Mouse (Mus musculus): ENCODE measurements at regions not wholly inside any gene's neighbourhood (a gene's known extent, or its start where the extent isn't known, plus 50 kb on each side); places are given as distances from the start of the nearest gene placed in this dataset.
"Not testable (repeated sequence)": the region's sequence is repeated elsewhere in the genome, so short reads cannot be mapped to it uniquely, and the experiment has no call there.

DNA sequence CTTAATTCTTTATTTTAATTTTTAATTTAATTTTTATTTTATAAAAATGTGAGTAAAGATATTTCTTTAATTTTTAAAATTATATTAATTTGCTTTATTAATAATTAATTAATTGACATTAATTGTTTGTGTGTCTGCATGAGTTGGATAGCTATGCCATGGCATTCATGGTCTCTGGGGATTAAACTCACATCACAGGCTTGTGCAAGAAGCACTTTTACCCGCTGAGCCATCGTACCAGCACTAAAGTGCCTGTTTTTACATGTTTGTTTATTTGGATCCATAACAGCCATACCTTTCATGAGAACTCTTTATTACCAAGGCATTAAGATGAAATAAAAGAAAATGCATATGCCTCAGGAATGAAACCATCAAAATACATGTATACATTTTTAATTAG, 453.7 kb upstream of the Arid1b start:
- DNase-seq (ENCODE audit: inconsistent age in 2 of 2, low spot score in 1 of 2) = no peak

DNA sequence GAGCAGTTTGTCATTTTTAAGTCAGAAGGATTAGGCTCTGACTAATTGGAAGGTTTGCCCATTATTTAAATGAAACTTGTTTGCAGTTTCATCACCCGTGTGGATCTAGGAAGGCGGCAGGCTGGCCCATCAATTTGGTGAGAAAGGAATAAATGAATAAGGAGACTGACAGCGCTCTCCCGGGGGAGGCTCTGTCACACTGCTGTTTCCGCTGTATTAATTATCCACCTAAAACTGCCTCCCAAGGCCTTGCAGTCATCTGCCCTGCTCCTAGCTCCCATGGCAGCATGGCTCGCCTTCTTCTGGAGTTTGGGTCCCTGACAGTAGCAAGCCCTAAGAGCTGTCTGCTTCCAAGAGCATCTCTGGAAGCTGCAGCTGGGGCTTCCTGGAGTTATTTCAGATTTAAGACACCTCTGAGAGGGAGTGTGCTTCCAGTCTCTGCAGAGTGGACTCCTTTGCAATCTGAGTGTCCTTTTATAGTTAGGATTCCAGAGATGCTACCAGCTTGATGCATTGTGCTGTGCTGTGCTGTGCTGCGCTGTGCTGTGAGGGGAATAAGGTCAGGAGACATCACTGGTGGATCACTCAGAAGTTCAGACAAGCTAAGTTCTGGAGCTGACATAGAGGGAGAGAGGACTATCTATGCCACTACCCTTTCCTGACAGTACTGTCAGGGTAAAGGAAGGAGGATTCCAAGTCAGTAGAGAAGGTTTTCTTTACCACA, 452.9 kb upstream of the Arid1b start:
- DNase-seq (ENCODE audit: inconsistent age in 2 of 2, low spot score in 1 of 2) = no peak

DNA sequence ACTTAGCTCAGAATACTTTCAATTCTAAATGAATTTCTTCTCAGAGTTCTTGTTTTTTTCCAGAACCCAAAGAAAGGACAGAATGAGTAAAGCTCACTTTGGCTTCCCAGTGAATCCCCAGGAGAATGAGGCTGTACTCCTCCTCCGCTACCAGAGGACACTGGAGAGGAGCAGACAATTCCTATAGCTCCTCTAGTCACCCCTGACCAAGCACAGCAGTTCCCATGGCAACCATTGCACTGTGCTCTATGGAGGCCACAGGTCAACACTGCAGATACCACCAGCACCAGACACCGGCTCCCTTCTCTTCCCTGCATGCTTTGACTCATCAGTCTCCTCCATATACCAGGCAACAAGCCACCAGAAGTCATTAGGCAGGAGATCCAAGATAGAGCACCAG, 447.6 kb upstream of the Arid1b start:
- no peak for DNase-seq (ENCODE audit: inconsistent age in 2 of 2, low spot score in 1 of 2)

DNA sequence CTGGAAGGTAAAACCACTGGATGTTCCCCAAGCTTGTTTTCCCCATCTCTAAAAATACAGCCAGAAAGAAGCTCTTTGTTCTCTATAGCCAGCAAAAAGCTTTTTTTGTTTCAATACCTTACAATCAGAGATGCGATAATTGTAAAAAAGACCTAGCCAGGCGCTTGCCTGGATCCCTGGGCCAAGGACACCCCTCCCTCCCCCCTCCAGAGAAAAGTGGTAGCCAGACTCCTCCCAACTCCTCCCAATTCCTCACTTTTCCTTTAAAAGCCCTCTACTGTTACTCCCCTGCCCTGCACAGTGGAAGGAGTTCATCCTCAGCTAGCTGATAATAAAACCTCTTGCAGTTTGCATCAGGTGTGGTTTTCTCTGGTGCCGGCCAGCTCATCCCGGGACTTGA, 441.1 kb upstream of the Arid1b start:
- not testable (repeated sequence) for DNase-seq (ENCODE audit: inconsistent age in 2 of 2, low spot score in 1 of 2)

DNA sequence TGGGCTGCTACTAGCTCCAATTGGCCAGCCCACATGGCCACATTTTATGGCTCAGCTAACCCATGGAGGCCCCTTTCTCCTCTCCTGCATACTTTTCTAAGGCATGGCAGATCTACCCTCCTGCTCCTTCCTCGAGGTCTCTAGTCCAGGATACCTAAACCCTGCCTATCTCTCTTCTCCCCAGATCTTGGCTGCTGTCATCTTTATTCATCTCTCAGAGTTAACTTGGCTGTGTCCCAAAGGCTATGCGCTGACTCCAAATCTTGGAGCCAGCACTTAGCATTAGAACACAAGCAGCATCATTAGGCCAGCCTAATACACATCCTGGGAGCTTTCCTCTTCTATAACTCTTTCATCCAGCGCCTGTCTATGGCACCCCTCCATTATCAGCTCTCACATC, 430.5 kb upstream of the Arid1b start:
- DNase-seq (ENCODE audit: inconsistent age in 2 of 2, low spot score in 1 of 2) = peak in 1 of 2 experiments; percentile 52

DNA sequence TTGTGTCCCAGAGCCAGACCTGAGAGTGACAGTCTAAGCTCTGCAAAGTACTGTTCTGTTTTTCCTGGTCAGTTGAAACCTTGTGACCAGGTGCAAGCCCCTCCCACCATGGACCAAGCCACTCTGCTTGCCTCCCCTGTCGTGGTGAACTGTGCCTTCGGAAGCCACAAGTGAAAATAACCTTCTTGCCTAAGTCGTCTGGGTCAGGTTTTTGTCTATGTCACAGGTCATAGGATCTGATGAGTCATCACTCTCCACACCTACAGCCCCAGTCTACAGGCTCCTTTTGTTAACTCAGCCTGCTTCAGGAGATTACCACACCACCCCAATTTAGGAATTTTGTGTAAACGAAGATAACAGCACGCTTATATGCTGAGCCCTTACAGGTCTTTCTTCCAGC, 417.2 kb upstream of the Arid1b start:
- no peak for DNase-seq (ENCODE audit: inconsistent age in 2 of 2, low spot score in 1 of 2)

DNA sequence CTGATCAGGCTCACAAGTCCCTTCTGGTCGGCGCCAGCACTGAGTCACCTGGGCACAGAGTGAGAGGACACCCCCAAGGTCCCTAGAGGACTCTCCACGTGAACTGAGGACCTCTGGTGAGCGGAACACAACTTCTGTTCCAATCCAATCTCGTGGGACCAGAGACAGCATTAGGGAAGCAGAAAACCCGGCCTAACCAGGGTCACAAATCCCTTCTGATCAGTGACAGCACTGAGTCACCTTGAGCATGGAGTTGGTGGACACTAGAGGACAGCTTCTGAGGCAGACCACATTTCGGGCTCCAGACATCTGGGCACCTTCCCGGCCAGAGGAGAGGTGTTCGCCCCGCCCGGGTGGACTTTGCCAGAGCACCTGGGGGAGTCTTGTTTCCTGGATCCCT, 412.3 kb upstream of the Arid1b start:
- no peak for DNase-seq (ENCODE audit: inconsistent age in 2 of 2, low spot score in 1 of 2)

DNA sequence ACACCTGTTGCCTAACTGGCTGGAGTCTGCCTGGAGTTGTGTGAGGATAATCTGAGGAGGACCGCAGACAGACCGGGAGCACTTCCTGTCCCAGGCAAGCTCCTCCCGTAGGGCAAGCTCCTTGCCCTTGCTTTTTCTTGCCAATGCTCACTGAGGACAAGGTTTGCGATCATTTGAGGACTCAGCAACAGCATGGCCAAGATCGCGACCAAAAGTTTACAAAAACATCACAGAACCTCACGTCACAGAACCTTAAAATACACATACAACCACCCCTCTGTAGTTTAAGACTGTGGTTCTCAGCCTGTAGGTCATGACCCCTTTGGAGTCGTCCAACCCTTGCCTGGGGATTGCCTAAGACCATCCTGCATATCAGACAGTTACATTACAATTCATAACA, 383.7 kb upstream of the Arid1b start:
- no peak for DNase-seq (ENCODE audit: inconsistent age in 2 of 2, low spot score in 1 of 2)

DNA sequence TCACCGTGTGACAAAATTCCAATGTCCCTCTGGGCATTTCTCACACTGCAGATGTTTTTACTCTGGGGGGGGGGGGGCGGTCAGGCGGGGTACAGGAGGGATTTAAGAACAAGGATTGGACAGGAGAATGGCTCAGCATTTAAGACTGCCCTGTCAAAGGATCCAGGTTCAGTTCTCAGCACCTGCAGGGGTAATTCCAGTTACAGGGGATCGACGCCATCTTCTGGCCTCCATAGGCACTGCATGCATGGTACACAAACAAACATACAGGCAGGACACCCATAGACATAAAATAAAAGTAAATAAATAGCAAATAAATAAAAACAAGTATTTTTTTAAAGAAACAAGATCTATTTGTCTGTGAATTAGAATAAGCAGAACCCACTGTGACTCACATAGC, 383.1 kb upstream of the Arid1b start:
- no peak for DNase-seq (ENCODE audit: inconsistent age in 2 of 2, low spot score in 1 of 2)

DNA sequence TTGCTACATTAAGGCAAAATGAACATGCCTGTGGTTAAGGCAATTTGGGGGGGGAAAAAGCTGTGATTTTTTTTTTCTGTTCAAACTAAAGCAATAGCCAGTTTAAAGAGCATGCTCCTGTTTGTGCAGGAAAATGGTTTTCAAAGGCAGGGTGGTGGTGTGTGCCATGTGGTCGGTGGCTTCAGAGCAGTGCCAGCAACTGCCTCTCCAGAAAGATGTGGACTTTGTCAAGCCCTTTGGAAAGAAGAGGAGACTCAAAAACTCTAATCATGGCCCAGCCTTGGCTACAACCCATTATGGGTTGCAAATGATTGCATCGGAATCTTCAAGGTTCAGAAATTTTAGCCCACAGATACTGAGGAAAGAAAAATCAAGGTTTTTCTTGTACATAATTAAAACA, 382.4 kb upstream of the Arid1b start:
- DNase-seq (ENCODE audit: inconsistent age in 2 of 2, low spot score in 1 of 2) = no peak

DNA sequence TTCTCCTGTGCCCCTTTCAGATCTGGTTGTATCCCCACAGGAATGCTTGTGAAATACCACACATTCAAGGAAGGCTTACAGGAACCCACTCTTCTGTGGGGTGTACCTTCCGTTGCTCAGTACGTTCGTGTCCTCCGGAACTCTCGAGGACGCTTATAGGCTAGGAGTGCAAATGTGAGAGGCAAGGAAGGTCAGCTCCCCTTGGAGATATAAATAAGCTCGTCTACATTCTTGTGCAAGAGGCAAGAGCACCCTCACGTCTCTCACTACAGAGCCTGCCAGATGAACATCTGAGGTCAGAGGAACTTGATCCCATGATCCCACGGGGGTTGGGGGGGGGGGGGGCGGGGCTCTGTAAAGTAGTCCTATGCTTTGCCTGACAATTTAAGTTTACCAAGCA, 382.0 kb upstream of the Arid1b start:
- peak; percentile 16 to 77 for DNase-seq (ENCODE audit: inconsistent age in 2 of 2, low spot score in 1 of 2)

DNA sequence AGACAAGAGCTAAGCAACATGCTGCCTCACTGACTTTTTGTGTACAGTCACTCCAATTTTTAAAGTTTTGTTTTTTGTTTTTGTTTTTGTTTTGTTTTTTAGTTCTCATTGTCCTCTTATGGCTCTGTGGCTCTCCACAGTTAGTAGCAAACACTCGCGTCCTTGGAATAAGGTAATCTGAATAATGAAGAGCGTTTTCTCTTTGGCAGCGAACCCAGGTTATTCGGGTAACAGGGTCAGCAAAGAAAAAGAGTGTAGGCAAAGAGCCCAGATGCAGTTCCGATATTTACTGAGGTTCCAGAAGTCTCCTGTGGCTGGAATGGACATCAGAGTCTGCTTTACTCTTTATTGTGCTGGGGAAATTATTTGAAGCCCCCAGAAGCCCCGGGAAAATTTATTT, 381.4 kb upstream of the Arid1b start:
- peak; percentile 9 to 73 for DNase-seq (ENCODE audit: inconsistent age in 2 of 2, low spot score in 1 of 2)

DNA sequence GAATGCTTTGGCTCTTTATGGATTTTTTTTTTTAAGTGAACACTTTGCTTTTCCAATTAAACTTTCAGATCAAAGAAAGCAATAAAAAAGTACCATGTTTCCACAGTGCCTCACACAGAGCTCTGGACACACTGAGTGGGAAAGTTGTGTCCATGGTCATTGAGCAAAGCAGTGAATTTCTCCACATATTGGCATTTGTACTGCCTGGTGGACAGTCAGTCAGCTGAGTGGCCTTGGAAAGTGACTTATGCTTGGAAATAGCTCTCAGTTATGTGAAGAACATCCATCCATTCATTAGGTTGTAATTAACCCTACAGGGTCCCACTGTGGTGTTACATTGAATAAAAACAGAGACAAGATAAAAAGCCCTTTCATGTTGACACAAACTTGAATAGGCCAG, 373.8 kb upstream of the Arid1b start:
- DNase-seq (ENCODE audit: inconsistent age in 2 of 2, low spot score in 1 of 2) = peak in 1 of 2 experiments; percentile 76

DNA sequence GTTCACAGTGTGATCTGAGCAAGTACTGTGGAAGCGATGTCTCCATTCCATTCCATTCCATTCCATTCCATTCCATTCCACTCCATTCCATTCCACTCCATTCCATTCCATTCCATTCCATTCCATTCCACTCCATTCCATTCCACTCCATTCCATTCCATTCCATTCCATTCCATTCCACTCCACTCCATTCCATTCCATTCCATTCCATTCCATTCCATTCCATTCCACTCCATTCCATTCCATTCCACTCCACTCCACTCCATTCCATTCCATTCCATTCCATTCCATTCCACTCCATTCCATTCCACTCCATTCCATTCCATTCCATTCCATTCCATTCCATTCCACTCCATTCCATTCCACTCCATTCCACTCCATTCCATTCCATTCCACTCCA, 368.0 kb upstream of the Arid1b start:
- DNase-seq (ENCODE audit: inconsistent age in 2 of 2, low spot score in 1 of 2) = not testable (repeated sequence)

DNA sequence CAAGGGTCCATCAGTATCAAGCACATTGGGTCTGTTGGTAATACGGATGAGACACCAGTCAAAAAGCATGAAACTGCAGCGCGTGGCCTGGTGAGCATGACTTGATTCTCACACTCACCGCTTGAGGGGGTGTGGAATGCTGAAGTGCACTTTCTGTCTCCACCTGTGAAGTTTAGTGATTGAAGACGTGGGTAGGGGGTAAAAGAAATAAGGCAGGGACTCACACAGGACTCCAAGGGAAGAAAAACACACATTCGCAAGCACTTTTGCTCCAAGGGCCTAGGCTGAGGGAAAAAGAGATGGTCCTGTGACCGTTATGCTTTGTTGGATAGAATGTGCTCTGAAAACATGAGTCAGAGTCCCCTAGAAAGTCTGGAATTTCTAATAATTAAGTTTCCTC, 366.6 kb upstream of the Arid1b start:
- no peak for DNase-seq (ENCODE audit: inconsistent age in 2 of 2, low spot score in 1 of 2)

DNA sequence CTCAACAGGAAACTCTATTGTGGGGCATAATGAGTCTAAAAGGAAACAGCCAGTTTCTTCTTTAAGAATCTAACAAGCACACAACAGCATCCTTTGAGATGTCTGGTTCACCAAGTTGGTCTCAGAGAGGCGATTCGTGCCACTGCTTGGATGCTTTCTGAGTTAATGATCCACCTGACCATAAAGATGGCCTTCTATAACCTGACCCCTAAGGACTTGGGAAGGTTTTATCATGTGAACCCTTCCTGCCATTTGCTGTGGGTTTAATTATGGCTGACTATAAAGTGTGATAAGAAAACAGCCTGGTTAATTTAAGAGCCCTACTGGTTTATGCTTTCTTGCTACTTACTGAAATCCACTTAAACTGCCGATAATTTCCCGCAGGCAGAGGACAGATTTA, 363.0 kb upstream of the Arid1b start:
- no peak for DNase-seq (ENCODE audit: inconsistent age in 2 of 2, low spot score in 1 of 2)

DNA sequence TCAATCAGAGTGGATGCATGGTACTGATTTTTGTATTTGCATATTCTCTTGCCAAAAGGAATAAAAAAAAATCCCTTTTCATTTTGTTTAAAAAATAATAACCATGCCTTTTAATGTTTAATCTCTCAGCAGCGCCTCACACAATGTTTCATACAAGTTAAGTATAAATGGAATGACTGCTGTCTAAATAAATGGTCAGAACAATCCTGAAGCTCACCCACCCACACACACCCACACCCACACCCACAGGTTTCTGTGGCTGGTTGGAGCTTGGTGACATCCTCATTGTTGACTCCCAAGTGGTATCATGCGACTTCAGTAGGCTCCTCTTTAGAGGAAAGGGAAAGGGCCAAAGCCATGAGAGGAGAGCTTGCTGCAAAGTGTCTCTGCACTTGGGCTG, 361.6 kb upstream of the Arid1b start:
- no peak for DNase-seq (ENCODE audit: inconsistent age in 2 of 2, low spot score in 1 of 2)

DNA sequence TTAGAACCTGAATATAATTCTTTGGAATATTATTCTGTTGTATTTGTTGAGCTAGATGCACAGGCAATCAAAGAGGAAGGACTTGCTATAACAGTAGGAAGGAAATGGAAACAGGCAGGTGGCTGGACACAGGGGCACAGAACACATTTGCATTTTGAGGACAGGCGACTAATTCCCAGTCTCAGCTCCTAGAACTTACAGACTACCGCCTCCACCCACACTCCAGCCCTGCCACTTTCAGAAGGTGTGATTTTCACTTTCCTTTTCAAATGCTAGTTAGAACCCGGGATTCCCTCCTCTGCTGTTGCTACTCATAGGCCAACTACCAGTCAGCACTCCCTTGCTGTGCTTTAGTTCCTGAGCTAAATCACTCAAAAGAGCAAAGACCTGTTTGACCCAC, 360.4 kb upstream of the Arid1b start:
- no peak for DNase-seq (ENCODE audit: inconsistent age in 2 of 2, low spot score in 1 of 2)

DNA sequence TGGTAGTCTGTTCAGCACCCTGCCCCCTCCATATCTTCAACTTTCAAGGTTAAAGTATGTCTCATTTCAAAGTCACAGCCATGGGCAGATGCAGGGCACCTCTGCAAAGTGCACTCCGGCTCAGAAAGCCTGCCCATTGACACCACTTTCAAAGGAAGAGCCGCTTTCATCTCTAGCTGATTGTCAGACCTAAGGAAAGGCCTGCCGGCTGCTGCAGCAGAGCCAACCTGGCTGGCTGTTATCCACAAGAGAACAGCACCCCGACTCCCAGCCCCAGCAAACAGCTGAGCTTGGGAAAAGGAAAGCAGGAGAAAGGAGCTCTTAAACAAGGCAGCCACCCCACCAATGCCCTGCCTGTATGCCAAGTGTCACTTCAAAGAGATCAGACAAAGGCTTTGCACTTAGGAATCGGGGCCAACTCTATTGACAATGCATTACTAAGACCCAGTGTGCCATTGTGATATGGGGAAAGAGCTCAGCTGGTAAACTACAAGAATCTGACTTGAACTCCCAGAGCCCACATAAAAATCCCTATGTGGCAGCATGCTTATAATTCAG, 357.3 kb upstream of the Arid1b start:
- peak; percentile 22 to 75 for DNase-seq (ENCODE audit: inconsistent age in 2 of 2, low spot score in 1 of 2)

DNA sequence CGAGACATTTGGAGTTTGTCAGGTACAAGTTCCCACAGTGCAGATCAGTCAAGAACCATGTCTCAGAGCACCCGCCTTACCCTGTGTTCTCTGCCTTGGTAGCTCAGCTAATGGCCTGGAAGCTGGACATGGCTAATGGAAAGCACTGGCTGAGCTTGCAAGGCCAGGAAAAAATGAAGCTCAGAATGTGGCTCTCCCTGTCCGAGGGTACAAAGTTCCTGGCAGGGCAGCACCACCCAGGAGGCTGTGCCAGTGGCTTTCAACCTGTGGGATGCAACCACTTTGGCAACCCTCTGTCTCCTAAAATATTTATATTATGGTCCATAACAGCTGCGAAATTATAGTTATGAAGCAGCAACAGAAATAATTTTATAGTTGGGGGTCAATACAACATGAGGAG, 354.6 kb upstream of the Arid1b start:
- no peak for DNase-seq (ENCODE audit: inconsistent age in 2 of 2, low spot score in 1 of 2)

DNA sequence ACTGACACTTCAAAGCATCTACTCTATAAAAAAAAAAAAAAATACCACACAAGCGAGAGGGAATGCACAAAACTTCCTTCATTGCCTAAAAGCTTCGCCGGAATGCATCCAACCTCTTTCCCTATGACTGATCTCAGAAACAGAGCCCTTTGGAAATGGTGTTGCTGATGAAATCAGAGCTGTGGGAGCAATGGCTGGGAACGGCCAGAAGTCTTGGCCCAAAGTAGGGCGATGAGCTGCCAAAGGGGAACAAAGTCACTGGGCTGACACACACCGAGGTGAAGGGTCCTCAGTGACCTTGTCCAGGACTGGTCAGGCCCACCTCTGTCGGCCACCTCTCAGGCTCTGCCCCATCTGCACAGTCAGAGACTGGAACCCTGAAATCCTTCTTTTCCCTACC, 353.6 kb upstream of the Arid1b start:
- DNase-seq (ENCODE audit: inconsistent age in 2 of 2, low spot score in 1 of 2) = peak in 1 of 2 experiments; percentile 63

DNA sequence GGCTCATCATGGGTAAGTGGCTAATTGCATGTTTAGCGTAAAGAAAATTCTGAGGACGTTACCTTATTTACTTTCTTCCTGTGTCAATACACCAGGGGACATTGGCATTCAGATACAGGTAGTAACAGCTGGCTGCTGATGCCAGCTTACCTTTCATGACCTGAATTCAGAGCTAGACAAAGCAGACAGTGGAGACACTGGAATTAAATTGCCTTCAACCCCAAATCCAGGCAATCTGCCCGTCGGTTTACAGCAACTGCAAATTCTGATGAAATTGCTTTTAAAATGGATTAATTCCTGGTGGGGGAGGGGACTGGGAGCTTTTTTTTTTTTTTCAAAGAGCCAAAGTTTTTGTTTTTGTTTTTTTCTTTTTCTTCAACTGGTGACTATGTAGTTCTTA, 353.0 kb upstream of the Arid1b start:
- peak in 1 of 2 experiments; percentile 61 for DNase-seq (ENCODE audit: inconsistent age in 2 of 2, low spot score in 1 of 2)

DNA sequence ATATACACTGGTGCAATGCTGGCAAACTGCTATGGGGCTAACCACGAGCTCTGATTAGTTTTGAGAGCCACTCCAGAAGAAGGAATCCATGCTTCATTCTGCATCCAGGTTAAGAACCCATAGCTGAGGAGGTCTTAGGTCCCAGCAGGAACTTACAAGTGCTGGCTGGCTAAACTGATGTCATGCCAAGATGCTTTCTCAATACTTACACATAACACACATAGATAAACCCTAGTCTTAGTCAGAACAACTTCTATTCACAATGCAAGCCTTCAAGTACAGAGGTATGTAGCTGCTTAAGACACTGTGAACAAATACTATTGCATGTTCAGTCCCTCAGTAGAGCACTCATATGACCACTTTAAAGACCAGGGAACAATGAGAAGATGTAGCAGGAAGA, 352.1 kb upstream of the Arid1b start:
- peak in 1 of 2 experiments; percentile 45 for DNase-seq (ENCODE audit: inconsistent age in 2 of 2, low spot score in 1 of 2)
